Mouse (Mus musculus) kidney, adult 11 months (tissue): ENCODE results near the gene Pla2r1.

Experiments used
- DNase-seq: peaks from one replicate; pipeline ENCODE4 v3.0.0; 2022

The Pla2r1 gene

GRCm38 (mm10) chr2:60500583-60501116, 52.5 kb downstream of the Pla2r1 start:
- no peak for DNase-seq

- DNase-seq: no peak
Measured at GRCm38 (mm10) chr2:60479906-60480305, 73.2 kb downstream of the Pla2r1 start.

GRCm38 (mm10) chr2:60478778-60479177, 74.3 kb downstream of the Pla2r1 start:
- DNase-seq: no peak

- no peak for DNase-seq
Measured at GRCm38 (mm10) chr2:60468901-60469770, 84.0 kb downstream of the Pla2r1 start.

GRCm38 (mm10) chr2:60452376-60452775, 100.7 kb downstream of the Pla2r1 start:
- DNase-seq: no peak

GRCm38 (mm10) chr2:60451119-60451773, 101.9 kb downstream of the Pla2r1 start:
- no peak for DNase-seq

GRCm38 (mm10) chr2:60449732-60450131, 103.4 kb downstream of the Pla2r1 start:
- no peak for DNase-seq

GRCm38 (mm10) chr2:60444711-60445509, 108.2 kb downstream of the Pla2r1 start:
- no peak for DNase-seq

- no peak for DNase-seq
Measured at GRCm38 (mm10) chr2:60443279-60443678, 109.8 kb downstream of the Pla2r1 start.

- no peak for DNase-seq
Measured at GRCm38 (mm10) chr2:60441875-60442274, 111.2 kb downstream of the Pla2r1 start.

GRCm38 (mm10) chr2:60436802-60437201, 116.3 kb downstream of the Pla2r1 start:
- DNase-seq: no peak

GRCm38 (mm10) chr2:60430315-60431021, 122.6 kb downstream of the Pla2r1 start:
- no peak for DNase-seq

GRCm38 (mm10) chr2:60418075-60418474, 135.0 kb downstream of the Pla2r1 start:
- peak; percentile 54 for DNase-seq

GRCm38 (mm10) chr2:60414334-60414733, 138.8 kb downstream of the Pla2r1 start:
- DNase-seq: no peak

GRCm38 (mm10) chr2:60413006-60413650, 140.0 kb downstream of the Pla2r1 start:
- DNase-seq: no peak

GRCm38 (mm10) chr2:60411181-60411580, 141.9 kb downstream of the Pla2r1 start:
- DNase-seq: no peak

- DNase-seq: no peak
Measured at GRCm38 (mm10) chr2:60409989-60410763, 142.9 kb downstream of the Pla2r1 start.

GRCm38 (mm10) chr2:60409194-60409593, 143.9 kb downstream of the Pla2r1 start:
- no peak for DNase-seq

- DNase-seq: no peak
Measured at GRCm38 (mm10) chr2:60407387-60407786, 145.7 kb downstream of the Pla2r1 start.

- no peak for DNase-seq
Measured at GRCm38 (mm10) chr2:60405431-60405830, 147.7 kb downstream of the Pla2r1 start.

GRCm38 (mm10) chr2:60404763-60405162, 148.3 kb downstream of the Pla2r1 start:
- no peak for DNase-seq
